Mouse (Mus musculus) liver, adult (tissue): ENCODE data around the gene Etv1.

Source experiments
- GATA4 ChIP-seq: IDR thresholded peaks from 2 replicates; pipeline ENCODE4 v1.6.1; 2014; ENCODE audit warnings: mild to moderate bottlenecking, low read length; ENCODE audit not compliant: insufficient replicate concordance

The Etv1 gene

DNA sequence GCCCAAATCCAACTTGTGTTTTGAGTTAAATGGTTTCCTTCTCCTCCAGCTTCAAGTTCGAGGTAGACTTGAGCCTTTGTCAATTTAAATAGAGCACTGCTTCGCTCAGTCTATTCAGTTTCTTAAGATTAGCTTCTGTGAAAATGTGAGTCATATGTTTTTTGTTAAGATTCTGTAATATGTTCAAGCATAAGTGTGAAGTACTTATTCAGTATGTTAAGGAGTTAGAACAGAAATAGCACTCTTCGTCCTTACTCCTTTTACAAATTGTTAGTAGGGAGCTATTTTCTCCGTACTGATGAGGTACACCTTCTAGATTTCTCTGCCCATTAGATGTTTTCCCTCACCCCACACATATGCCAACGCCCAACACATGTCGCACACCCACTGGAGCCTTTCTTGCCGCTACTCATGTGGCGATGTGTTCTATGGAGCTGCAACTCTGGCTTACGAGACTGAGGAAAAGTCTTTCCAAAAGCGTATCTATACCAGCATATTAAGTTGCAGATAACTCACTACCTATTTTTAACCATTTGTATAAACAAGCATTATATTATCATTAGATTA is 10.7 kb downstream of the Etv1 start:
- TF ChIP-seq GATA4: no peak

DNA sequence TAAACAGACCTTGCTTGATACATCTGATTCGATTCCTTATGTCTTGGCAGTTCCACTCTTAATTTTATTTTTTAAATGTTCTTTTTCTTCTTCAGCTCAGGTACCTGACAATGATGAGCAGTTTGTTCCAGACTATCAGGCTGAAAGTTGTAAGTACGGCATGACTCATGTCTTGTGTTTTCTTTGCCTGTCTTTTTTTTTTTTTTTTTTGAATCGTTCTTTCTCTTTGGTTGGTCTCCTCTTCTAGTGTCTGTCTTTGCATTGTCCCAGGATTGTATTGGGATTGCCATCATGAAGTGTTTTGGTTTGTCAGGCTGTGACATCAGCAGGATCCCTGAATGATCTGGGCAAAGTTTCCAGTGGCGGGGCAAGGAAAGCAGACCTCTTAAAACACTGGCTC is 13.9 kb downstream of the Etv1 start:
- TF ChIP-seq GATA4: no peak

DNA sequence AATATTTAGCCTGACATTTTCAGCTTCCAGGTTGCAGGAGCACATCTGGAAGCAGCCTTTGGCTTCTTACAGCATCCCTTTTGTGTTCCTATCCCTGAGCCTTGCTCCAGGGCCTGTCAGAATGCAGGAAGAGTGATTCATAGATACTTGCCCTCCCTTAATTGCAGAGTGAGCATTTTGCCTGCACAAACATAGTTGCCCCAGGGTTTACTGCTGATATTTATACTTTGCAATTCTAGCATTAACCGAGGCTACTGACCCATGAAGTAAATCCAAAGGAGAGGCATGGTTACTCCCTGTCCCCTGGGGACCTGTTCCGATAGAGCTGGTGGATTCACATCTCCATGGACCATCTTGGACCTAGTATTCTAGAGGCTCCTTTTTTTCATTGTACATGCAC is 14.5 kb downstream of the Etv1 start:
- no peak for TF ChIP-seq GATA4

DNA sequence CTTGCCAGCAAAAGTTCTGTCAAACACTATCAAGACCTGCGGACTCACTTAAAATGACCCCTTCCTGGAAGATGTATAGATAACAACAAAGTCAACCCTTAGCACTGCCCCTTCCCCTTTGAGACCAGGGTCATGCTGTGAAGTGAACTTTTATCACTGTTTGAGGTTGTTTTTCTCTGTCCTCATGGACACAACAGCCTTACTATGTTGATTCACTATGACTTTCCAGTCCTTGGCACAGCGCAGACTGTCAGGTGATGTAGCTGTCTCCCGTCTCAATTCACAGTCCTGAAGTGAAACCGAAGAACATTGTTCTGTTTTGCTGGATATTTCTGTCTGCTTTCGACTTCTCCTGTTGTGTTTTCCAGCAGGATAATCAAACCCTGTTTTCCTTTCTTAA is 27.9 kb downstream of the Etv1 start:
- no peak for TF ChIP-seq GATA4

DNA sequence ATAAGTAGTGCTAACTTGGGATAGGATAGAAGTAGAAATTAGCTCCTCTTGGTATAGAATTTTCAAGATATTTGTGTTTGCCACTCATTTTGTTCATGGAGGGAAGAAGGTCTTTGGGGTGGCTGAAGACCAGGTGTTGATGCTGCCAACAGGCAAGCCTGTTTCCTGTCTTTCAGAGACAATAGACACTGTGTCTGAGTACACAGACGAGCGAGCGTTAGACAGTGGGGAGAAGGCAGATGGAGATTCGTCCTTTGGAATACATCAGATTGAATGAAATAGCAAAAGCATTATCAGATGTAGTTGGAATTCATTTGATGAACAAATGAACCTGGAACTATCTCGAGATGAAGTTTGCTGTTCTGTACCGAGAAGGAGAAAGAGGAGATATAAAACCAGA is 33.2 kb downstream of the Etv1 start:
- no peak for TF ChIP-seq GATA4

DNA sequence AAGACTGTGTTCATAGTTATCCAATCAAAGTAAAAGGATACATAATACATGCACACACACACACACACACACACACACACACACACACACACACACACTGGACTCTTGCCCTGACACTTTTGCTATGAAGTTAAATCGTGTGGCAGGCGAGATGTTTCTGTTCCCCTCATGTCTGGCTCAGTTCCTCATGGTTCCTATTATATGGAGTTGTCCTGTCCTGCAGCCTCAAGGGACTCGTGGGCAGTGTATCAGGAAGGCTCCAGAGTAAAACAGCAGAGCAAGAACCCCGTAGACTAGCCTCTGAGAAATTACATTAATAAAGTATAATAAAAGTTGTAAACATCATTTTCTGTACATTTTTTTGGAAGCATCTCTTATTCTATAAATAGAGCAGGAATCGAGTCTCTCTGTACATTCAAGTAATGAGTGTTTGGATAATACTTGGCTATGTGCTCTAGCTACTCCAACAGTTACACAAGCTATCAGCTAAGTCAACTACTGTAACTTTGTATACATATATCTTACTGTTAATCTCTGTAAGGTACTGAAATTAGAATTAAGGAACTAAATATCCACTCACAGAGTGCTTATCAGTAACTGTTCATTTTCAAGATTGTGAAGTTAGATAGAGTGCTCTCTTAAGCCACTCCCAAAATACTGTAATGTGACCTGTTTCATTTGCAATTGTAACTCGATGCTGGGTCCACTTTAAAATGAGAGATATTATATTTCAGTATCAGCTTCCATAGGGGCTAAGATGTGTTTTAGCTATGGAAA is 35.0 kb downstream of the Etv1 start:
- no peak for TF ChIP-seq GATA4

DNA sequence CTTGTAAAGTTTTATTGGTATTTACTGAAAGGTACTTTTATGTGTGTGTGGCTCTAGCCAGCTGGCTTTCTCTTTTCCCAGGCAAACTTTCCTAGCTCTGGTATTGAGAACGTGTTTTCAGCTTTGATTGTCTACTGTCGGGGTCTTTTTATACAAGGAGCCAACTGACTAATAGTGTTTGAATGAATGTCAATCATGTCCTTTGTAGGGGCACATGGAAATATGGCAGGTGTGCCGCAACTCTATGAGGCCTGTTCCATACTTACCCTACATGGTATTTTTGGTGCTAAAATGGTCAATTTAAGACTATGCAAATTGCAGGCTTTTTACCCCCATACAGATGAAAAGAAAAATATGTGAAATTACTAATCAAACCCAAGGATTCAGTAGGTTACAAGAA is 37.1 kb downstream of the Etv1 start:
- TF ChIP-seq GATA4: no peak

DNA sequence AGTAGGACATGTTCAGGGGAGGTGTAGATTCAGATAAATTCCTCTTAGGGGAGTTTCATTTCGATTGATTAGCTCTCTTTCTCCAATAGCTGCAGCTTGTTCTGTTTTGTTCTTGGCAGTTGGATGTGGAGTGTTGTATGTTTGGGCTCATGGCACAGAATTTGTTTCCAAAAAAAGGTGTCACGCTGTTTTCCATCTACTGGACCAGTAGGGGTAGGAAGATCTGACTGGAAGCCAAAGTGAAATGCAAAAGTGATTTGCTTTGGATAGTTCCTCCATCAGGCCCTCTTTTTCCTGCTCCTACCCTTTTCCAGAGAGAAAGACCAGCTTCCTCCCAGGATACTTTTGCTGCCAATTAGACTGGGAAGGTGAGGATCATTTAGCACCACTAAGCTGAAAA is 39.1 kb downstream of the Etv1 start:
- no peak for TF ChIP-seq GATA4

DNA sequence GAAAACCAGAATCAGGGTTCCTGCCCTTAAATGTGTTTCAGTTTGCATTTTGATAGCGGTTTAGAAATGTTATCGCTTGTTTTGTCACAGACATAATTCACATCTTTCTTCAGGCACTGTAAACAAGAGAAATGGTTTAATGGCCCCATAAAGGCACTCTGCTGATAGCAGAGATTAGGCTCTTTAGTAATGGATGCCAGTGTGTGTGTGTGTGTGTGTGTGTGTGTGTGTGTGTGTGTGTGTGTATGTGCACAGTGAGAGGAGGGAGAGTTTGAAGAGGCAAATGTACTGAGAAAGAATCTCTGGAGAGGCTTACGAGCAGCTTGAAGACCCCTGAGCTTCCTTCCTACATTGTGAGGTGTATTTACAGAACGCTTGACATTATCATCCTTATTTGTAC is 41.5 kb downstream of the Etv1 start:
- TF ChIP-seq GATA4: no peak

DNA sequence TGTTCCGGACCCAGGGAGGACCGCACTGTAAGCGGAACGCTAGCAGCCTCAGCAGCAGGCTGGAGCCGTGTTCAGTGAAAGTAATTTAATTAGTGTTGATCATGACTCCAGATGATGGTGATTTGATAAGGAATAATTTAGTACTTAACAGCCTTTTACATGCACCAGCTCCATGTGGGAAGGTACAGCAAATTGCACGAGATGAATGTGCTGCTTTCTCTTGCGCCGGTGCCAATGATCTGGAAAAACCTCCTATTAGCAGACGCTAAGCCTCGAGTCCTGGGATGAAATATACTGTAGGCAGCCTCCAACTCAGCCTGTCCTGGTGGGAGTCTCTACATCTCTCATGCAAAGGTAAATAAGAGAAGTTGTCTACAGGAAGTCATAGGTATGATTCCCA is 45.2 kb downstream of the Etv1 start:
- TF ChIP-seq GATA4: no peak

DNA sequence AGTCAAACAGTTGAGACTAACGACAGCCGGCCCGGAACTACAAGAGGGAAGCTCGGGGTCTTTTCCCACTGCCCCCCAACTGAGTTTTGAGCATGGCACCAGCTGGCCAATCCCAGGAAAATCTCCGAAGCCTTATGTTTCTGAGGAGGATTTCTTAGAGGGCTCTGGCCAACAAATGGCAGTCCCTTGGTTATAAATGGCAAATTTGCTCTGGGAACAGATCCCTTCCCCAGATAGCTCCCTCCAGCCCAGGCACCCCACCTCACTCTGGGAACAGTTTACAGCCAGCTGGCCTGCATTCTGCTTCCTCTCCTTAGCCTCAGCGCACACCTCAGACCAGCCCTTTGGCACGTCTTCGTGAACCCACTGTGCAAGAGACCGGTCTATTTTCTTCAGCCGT is 53.8 kb downstream of the Etv1 start:
- no peak for TF ChIP-seq GATA4

DNA sequence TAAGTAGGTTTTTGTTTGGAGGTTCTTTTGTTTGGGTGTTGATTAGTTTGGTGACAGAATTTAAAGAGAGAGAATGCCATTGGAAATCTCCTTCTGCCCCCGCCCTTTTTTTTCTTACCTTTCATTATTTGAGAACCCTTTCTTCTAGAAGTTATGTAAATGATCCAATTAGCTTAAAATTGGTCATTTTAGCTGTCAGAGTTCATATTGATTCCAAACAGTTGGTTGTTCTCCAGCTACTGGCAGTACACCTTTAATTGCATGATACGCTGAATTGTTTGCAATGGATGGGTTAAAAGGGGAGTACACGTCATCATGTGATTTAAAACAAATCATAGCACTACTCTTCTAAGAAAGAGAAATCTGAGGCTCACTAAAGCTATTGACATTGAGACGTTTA is 55.4 kb downstream of the Etv1 start:
- no peak for TF ChIP-seq GATA4

DNA sequence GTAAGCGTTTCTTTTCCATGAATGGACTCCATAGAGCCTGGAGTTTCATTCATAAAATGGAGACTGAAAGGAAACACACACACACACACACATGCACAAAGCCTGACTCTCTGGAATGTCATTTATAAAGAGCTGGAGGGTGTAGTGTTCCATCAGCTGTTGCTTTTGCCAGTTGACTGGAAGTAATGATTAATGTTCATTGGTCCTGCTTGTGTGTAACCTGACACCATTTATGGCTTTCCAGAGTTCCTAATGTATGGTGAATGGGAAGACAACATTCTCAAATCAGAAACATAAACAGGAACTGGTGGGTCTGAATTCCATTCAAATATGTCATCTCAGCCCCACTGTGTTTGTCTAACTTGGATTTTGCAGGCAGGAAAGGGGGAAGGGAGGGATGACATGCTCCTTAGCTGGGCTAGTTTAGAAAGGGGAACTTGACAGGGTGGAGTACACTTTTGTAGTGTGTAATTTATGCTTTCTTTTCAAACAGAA is 64.7 kb downstream of the Etv1 start:
- no peak for TF ChIP-seq GATA4

DNA sequence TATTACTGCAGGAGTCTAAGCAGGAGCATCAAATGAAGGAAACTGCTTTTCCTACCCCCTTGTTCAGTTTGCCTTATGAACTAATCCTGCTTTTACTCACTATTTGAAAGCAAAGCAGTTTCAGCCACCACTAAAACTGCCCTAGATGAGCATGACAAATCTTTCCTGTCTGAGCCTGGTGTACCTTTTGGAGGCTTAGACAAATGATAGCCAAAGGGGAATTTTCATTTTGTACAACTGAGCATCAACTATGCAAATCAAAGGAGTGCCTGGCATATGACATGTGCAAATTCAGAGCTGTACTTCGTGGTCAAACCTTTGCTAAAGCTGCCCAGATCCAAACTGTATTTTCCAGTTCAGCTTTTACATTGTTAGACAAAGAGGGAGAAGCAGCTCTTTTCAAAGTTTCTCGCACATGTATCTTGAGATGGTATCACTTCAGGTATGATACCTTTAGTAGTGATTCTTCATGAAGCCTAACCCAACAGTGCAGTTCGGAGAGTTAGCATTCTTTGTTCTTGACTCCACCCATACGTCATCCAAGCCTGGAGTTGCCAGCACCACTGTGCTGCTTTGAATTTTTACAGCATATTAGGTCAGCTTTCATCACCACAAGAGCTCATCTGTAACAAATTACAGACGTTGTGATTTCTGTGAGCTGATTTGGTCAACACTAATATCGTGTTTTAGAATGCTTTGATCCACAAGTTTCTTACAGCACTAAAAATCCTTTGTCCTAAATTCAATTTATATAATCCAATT is 68.5 kb downstream of the Etv1 start:
- no peak for TF ChIP-seq GATA4

DNA sequence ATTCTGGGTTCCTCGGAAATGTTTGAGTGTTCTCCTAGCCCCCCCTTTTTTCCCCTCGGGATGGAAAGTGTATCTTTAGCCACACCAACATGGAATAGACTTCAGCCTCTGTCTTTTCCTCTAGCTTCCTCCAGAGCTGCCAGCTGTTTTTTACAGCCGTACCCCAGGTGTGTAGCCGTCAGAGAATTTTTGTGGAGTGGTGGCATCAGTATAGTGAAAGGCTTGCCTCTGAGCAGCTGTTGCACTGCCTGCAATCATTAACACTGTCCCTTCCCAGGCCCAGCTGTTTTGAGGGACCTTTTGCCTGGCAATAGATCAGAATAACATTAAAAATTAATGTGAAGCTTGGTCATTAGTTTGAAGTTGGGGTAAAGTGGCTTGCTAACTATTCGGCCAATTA is 70.8 kb downstream of the Etv1 start:
- TF ChIP-seq GATA4: no peak

DNA sequence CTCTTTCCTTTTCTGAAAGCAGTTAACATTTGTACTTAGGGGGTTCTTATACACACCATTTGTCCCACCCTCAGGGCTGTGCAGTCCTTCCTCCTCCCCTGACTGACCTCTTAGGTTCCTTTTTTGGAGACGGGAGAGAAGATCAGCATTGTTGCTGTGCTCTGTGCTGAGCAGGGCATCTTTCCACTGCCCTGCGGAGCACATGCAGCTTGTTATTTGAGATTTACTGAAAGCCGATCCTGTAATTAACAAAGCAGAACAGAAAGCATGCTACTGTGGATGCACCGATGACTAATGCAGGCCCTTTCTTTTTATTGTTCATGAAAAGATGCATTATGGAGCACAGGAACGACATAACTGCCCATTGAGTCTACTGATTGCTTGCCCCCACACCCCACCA is 75.1 kb downstream of the Etv1 start:
- TF ChIP-seq GATA4: no peak
